Mouse (Mus musculus): ENCODE measurements at regions not wholly inside any gene's neighbourhood (a gene's known extent, or its start where the extent isn't known, plus 50 kb on each side); places are given as distances from the start of the nearest gene placed in this dataset.
A peak's percentile ranks its signal among the peaks of the same experiment; 100 is the strongest.

DNA sequence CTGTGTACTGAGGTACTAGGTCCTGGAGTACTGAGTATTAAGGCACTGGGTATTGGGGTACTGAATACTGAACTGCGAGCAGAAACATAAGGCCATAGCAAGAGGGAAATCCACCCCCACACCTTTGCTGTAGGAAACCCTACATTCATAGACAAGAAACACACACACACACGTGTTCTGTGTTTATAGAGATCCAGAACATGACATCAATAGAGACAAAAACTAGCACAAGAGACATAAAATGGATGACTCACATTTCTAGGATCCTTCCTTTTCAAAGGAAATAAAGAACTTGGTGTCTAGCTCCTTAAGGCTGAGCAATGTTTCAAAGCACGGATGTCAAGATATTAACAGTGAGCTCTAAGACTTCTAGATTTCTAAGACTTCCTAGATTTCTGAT, 49.9 kb upstream of the Nepro start:
- 84% methylated on average over 3 of the region's 3 CpGs for WGBS
- no peaks in the 10 kb centered on the region for H3K36me3 ChIP-seq (ENCODE audit: control insufficient read depth, insufficient read depth, low read length)
- no peaks in the 10 kb centered on the region for H3K9me3 ChIP-seq (replicated peaks; ENCODE audit: control insufficient read depth, low read length)
- ATAC-seq (ENCODE audit: insufficient read depth, low FRiP score) = no peak
- H3K4me2 ChIP-seq (ENCODE audit: low read depth, low read length) = no peak overlapping the region
- H3K4me1 ChIP-seq (ENCODE audit: control insufficient read depth, insufficient read depth, low read length) = peaks cover 11% of the 10 kb centered on the region
- H3K27me3 ChIP-seq (ENCODE audit: control insufficient read depth, insufficient read depth, low read length) = no peaks in the 10 kb centered on the region
- no peak overlapping the region for H3K27ac ChIP-seq (ENCODE audit: low read length)
- no peak overlapping the region for H3K9ac ChIP-seq (ENCODE audit: low read length)
- no peak overlapping the region for H3K4me3 ChIP-seq (replicated peaks; ENCODE audit: low read length)

GRCm38 (mm10) chr16:44672422-44672819, 51.7 kb upstream of the Nepro start:
- ATAC-seq (ENCODE audit: insufficient read depth, low FRiP score) = no peak
- Histone ChIP-seq H3K27me3 (ENCODE audit: control insufficient read depth, insufficient read depth, low read length) (no peaks in the 10 kb centered on the region), H3K36me3 (ENCODE audit: control insufficient read depth, insufficient read depth, low read length) (no peaks in the 10 kb centered on the region), H3K9me3 (replicated peaks; ENCODE audit: control insufficient read depth, low read length) (no peaks in the 10 kb centered on the region), H3K9ac (ENCODE audit: low read length) (peak overlapping the region; percentile 45), H3K27ac (ENCODE audit: low read length) (peak overlapping the region; percentile 65), H3K4me2 (ENCODE audit: low read depth, low read length) (peak overlapping the region; percentile 49), H3K4me3 (replicated peaks; ENCODE audit: low read length) (peak overlapping the region; percentile 29), H3K4me1 (ENCODE audit: control insufficient read depth, insufficient read depth, low read length) (peaks cover 11% of the 10 kb centered on the region)
- 7% methylated on average over 14 of the region's 14 CpGs for WGBS

DNA sequence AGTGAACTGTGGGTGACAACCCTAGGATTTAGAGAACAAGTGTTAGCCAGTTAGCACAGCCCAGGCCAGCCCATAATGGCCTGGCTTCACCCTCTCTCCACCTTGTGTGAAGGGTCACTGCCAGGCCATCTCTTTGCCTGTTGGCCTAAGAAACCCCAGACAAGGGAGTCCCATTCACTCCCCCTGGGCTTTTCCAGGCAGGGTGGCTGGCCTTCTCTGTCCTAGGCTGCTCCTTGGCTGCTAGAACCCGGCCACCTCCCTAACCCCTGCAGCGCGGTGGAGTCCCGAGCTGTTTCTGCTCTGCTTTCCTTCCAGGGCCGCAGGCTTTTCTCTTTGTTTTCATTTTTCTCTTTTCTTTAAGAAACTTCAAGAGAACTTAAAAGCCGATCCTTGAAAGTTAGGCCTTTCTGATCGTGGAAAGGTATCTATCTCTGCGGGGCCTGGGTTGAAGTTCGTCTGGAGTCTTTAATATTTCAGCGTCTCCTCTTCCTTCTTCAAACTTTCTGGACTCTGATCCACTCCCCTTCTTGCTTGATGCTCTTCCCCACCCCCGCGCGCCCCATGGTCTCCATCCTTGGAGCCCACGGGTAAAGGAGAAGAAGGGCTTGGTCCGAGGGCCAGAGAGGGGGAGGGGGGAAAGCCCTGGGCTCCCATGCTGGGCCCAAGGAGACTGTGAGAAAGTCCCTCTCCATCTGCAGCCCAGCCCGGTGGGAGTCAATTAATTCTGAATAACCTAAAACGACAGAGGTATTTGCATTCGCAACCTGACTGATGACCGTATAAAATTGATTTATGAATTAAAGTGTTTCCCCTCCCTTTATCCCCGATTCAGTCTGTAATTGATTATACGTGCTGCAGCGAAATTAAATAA, 52.3 kb upstream of the Nepro start:
- H3K9me3 ChIP-seq (replicated peaks; ENCODE audit: control insufficient read depth, low read length) = no peaks in the 10 kb centered on the region
- peak; percentile 43; the same call in 1 of the 2 replicates for ATAC-seq (ENCODE audit: insufficient read depth, low FRiP score)
- peak overlapping the region; percentile 65 for H3K27ac ChIP-seq (ENCODE audit: low read length)
- H3K9ac ChIP-seq (ENCODE audit: low read length) = peak overlapping the region; percentile 63
- H3K36me3 ChIP-seq (ENCODE audit: control insufficient read depth, insufficient read depth, low read length) = no peaks in the 10 kb centered on the region
- WGBS = 23% methylated on average over 22 of the region's 22 CpGs
- no peak overlapping the region for H3K4me3 ChIP-seq (replicated peaks; ENCODE audit: low read length)
- H3K4me2 ChIP-seq (ENCODE audit: low read depth, low read length) = peak overlapping the region; percentile 49
- peaks cover 11% of the 10 kb centered on the region for H3K4me1 ChIP-seq (ENCODE audit: control insufficient read depth, insufficient read depth, low read length)
- H3K27me3 ChIP-seq (ENCODE audit: control insufficient read depth, insufficient read depth, low read length) = no peaks in the 10 kb centered on the region

DNA sequence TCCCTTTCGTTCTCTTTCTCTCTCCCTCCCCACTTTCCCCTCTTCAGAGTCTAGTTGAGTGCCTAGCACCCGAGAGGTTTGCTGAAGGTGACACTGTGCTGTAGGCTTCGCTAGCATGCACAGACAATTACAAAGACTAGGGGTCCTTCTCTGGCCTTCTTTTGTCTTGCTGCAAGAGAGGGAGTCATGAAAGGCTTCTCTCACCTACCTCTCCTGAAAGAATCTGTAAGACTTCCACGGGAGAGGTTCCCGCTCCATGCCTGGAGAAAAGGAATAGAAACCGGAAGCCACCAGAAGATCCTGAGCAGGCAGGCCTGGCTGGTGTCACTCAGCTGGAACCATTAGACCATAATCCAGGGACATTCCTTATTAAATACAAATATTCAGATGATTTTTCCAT, 56.0 kb upstream of the Nepro start:
- Histone ChIP-seq H3K4me1 (ENCODE audit: control insufficient read depth, insufficient read depth, low read length) (peaks cover 14% of the 10 kb centered on the region), H3K27ac (ENCODE audit: low read length) (no peak overlapping the region), H3K9me3 (replicated peaks; ENCODE audit: control insufficient read depth, low read length) (no peaks in the 10 kb centered on the region), H3K4me3 (replicated peaks; ENCODE audit: low read length) (no peak overlapping the region), H3K27me3 (ENCODE audit: control insufficient read depth, insufficient read depth, low read length) (no peaks in the 10 kb centered on the region), H3K36me3 (ENCODE audit: control insufficient read depth, insufficient read depth, low read length) (no peaks in the 10 kb centered on the region), H3K4me2 (ENCODE audit: low read depth, low read length) (no peak overlapping the region), H3K9ac (ENCODE audit: low read length) (no peak overlapping the region)
- no peak for ATAC-seq (ENCODE audit: insufficient read depth, low FRiP score)
- WGBS = 91% methylated on average over 6 of the region's 6 CpGs

DNA sequence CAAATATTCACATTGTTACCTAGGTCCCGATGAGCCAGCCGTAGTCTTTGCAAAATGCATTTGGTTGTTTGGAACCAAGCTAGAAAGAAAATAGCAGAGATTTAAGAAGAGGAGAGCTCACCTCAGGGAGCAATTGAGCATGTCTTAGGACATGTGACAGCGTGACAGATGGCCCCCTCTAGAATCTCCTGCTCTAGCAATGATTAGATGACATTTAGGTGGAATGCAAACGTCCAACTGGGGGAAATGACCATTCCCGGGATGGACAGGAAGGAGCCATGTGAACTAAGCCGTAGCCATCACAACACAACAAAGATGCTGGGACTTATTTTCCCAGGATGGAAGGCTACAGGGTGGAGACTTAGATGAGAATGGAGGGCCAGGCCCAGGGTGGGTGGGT, 57.0 kb upstream of the Nepro start:
- H3K27ac ChIP-seq (ENCODE audit: low read length) = no peak overlapping the region
- no peak overlapping the region for H3K4me2 ChIP-seq (ENCODE audit: low read depth, low read length)
- H3K36me3 ChIP-seq (ENCODE audit: control insufficient read depth, insufficient read depth, low read length) = no peaks in the 10 kb centered on the region
- WGBS = 58% methylated on average over 6 of the region's 6 CpGs
- ATAC-seq (ENCODE audit: insufficient read depth, low FRiP score) = no peak
- H3K9me3 ChIP-seq (replicated peaks; ENCODE audit: control insufficient read depth, low read length) = no peaks in the 10 kb centered on the region
- no peak overlapping the region for H3K4me3 ChIP-seq (replicated peaks; ENCODE audit: low read length)
- no peaks in the 10 kb centered on the region for H3K27me3 ChIP-seq (ENCODE audit: control insufficient read depth, insufficient read depth, low read length)
- H3K4me1 ChIP-seq (ENCODE audit: control insufficient read depth, insufficient read depth, low read length) = peaks cover 13% of the 10 kb centered on the region
- H3K9ac ChIP-seq (ENCODE audit: low read length) = no peak overlapping the region

DNA sequence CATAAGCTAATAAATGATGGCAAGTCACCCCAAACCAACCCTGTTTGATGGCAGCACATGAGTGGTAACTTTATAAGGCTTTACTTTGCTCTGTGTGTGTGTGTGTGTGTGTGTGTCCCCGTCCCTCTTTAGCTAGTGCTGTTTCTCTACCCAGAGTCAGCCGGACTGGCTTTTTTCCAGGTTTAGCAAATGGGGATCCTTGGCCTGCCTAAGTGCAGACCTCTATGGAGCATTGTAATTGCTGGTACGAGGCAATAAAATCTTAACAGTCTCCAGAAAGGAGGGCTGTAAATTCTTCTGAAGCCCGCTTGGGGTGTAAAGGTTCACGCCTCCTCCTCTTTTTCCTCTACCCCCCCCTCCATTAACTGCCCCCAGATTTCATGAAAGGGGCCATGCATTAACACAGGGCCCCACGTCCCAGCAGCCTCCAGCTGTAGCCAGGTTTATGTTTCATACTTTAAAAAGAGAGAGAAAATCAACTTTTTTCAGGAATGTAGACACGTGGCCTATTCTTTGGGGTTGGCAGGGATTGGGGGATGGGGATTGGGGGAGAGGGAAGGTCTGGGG, 57.6 kb upstream of the Nepro start:
- no peaks in the 10 kb centered on the region for H3K9me3 ChIP-seq (replicated peaks; ENCODE audit: control insufficient read depth, low read length)
- peaks cover 7% of the 10 kb centered on the region for H3K4me1 ChIP-seq (ENCODE audit: control insufficient read depth, insufficient read depth, low read length)
- peak; percentile 40 for ATAC-seq (ENCODE audit: insufficient read depth, low FRiP score)
- H3K9ac ChIP-seq (ENCODE audit: low read length) = no peak overlapping the region
- no peak overlapping the region for H3K27ac ChIP-seq (ENCODE audit: low read length)
- H3K27me3 ChIP-seq (ENCODE audit: control insufficient read depth, insufficient read depth, low read length) = no peaks in the 10 kb centered on the region
- H3K36me3 ChIP-seq (ENCODE audit: control insufficient read depth, insufficient read depth, low read length) = no peaks in the 10 kb centered on the region
- 33% methylated on average over 7 of the region's 7 CpGs for WGBS
- no peak overlapping the region for H3K4me3 ChIP-seq (replicated peaks; ENCODE audit: low read length)
- no peak overlapping the region for H3K4me2 ChIP-seq (ENCODE audit: low read depth, low read length)

GRCm38 (mm10) chr16:44665491-44665931, 58.6 kb upstream of the Nepro start:
- H3K27ac ChIP-seq (ENCODE audit: low read length) = no peak overlapping the region
- no peaks in the 10 kb centered on the region for H3K9me3 ChIP-seq (replicated peaks; ENCODE audit: control insufficient read depth, low read length)
- no peaks in the 10 kb centered on the region for H3K27me3 ChIP-seq (ENCODE audit: control insufficient read depth, insufficient read depth, low read length)
- H3K9ac ChIP-seq (ENCODE audit: low read length) = no peak overlapping the region
- no peak for ATAC-seq (ENCODE audit: insufficient read depth, low FRiP score)
- no peaks in the 10 kb centered on the region for H3K36me3 ChIP-seq (ENCODE audit: control insufficient read depth, insufficient read depth, low read length)
- peaks cover 5% of the 10 kb centered on the region; the same call in 1 of the 2 replicates for H3K4me1 ChIP-seq (ENCODE audit: control insufficient read depth, insufficient read depth, low read length)
- H3K4me2 ChIP-seq (ENCODE audit: low read depth, low read length) = no peak overlapping the region
- WGBS = 41% methylated on average over 9 of the region's 9 CpGs
- no peak overlapping the region for H3K4me3 ChIP-seq (replicated peaks; ENCODE audit: low read length)

DNA sequence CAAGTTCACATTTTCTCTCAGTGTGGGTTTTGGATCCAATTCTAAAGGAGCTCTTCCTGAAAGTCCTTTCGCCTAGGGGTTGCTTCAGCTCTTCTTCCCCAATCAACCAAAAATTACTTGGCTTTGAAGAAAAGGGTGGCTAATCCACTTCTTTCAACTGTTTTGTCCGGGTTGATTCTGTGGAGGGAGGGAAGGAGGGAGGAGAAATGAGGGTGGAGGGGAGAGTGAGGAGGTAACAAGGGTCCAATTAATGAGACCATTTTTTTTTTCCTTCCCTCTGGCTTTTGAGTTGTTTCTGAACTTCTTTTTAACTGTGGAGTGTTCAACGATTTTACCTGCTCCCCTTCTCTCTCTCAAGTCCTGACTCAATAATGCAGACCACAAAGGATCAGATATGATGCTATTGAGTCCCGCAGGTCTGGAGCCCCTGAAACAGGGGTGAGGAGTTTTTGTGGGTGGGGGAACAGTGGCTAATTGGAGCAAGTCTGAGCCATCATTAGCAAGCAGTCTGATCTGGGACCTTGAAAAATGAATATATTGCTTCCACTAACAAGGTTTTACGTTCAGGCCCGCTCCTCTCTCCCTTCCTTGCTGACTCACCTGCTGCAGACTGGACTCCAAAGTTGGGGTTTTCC, 61.0 kb upstream of the Nepro start:
- ATAC-seq (ENCODE audit: insufficient read depth, low FRiP score) = no peak
- Histone ChIP-seq H3K27me3 (ENCODE audit: control insufficient read depth, insufficient read depth, low read length) (no peaks in the 10 kb centered on the region), H3K36me3 (ENCODE audit: control insufficient read depth, insufficient read depth, low read length) (no peaks in the 10 kb centered on the region), H3K9ac (ENCODE audit: low read length) (no peak overlapping the region), H3K4me3 (replicated peaks; ENCODE audit: low read length) (no peak overlapping the region), H3K9me3 (replicated peaks; ENCODE audit: control insufficient read depth, low read length) (no peaks in the 10 kb centered on the region), H3K27ac (ENCODE audit: low read length) (no peak overlapping the region), H3K4me1 (ENCODE audit: control insufficient read depth, insufficient read depth, low read length) (peaks cover 5% of the 10 kb centered on the region; the same call in 1 of the 2 replicates), H3K4me2 (ENCODE audit: low read depth, low read length) (no peak overlapping the region)
- WGBS = 79% methylated on average over 6 of the region's 6 CpGs

All from stomach, embryonic 16.5 days (tissue).